Mouse (Mus musculus) heart, postnatal 25 days (tissue): Measurements from ENCODE around the gene Rspo4. TPM values are rescaled to one million over a fixed set of nuclear protein-coding genes. Genes with fewer than 3 reads are reported as not detected.

ENCODE experiments used
- DNase-seq: peaks from one replicate; pipeline ENCODE4 v3.0.0; 2022; ENCODE audit warnings: low spot score
- intact Hi-C: fragments of 180-260 bp; cut with DNase I; formaldehyde crosslinking; loops from one replicate; pipeline ENCODE4 v1.15.1; 2025
- total RNA-seq, 2 experiments: library from RNA; stranded (reverse); gene quantifications; 2 replicates each; pipeline ENCODE4 v1.2.3; 2021

Rspo4 gene
- total RNA-seq: not detected

GRCm38 (mm10) chr2:151842648-151843226 is at the start of gene Rspo4:
Rspo4 (plus strand) TSS chr2:151842927.
- intact Hi-C loops: no loop called here
- DNase-seq: no peak

- intact Hi-C loops: no loop called here
- DNase-seq: no peak
Measured at GRCm38 (mm10) chr2:151815586-151815985, 27.1 kb upstream of the Rspo4 start.

- intact Hi-C loops: no loop called here
- DNase-seq: no peak
Measured at GRCm38 (mm10) chr2:151862257-151862810, 19.6 kb downstream of the Rspo4 start.

GRCm38 (mm10) chr2:151864941-151865340 is 22.2 kb downstream of the Rspo4 start:
- intact Hi-C loops: no loop called here
- DNase-seq: no peak

- intact Hi-C loops: loop anchor here (1.0 kb wide), 1 partner anchor 118 kb away; no protein-coding TSS in a partner anchor
- no peak for DNase-seq
Measured at GRCm38 (mm10) chr2:151866487-151866886, 23.8 kb downstream of the Rspo4 start.

GRCm38 (mm10) chr2:151868196-151868595 is 25.5 kb downstream of the Rspo4 start:
- intact Hi-C loops: no loop called here
- no peak for DNase-seq

GRCm38 (mm10) chr2:151874551-151874950 is 31.8 kb downstream of the Rspo4 start:
- no peak for DNase-seq

GRCm38 (mm10) chr2:151876012-151876485 is 33.3 kb downstream of the Rspo4 start:
- intact Hi-C loops: loop anchor here (1.0 to 5.0 kb wide), 2 partner anchors 51 to 119 kb away; no protein-coding TSS in a partner anchor
- DNase-seq: no peak

More at GRCm38 (mm10) chr2:151874551-151874950, 31.8 kb downstream of the Rspo4 start:
- intact Hi-C loops: no loop called here

GRCm38 (mm10) chr2:151878645-151879044 is 35.9 kb downstream of the Rspo4 start:
- no peak for DNase-seq
- intact Hi-C loops: loop anchor here (5.0 kb wide), 1 partner anchor 49 kb away; no protein-coding TSS in a partner anchor

- no peak for DNase-seq
- intact Hi-C loops: loop anchor here (5.0 kb wide), 1 partner anchor 48 kb away; no protein-coding TSS in a partner anchor
Measured at GRCm38 (mm10) chr2:151879760-151880159, 37.0 kb downstream of the Rspo4 start.

GRCm38 (mm10) chr2:151891031-151891430 is 48.3 kb downstream of the Rspo4 start:
- intact Hi-C loops: no loop called here

GRCm38 (mm10) chr2:151893122-151893774 is 50.5 kb downstream of the Rspo4 start:
- intact Hi-C loops: no loop called here
- no peak for DNase-seq

More at GRCm38 (mm10) chr2:151891031-151891430, 48.3 kb downstream of the Rspo4 start:
- DNase-seq: no peak

GRCm38 (mm10) chr2:151894209-151894980 is 51.7 kb downstream of the Rspo4 start:
- no peak for DNase-seq
- intact Hi-C loops: no loop called here

GRCm38 (mm10) chr2:151895911-151896310 is 53.2 kb downstream of the Rspo4 start:
- intact Hi-C loops: no loop called here

GRCm38 (mm10) chr2:151898106-151898505 is 55.4 kb downstream of the Rspo4 start:
- DNase-seq: no peak

More at GRCm38 (mm10) chr2:151895911-151896310, 53.2 kb downstream of the Rspo4 start:
- no peak for DNase-seq

GRCm38 (mm10) chr2:151900845-151901244 is 58.1 kb downstream of the Rspo4 start:
- DNase-seq: no peak
- intact Hi-C loops: no loop called here

More at GRCm38 (mm10) chr2:151898106-151898505, 55.4 kb downstream of the Rspo4 start:
- intact Hi-C loops: no loop called here

- DNase-seq: no peak
- intact Hi-C loops: no loop called here
Measured at GRCm38 (mm10) chr2:151903267-151903666, 60.5 kb downstream of the Rspo4 start.

- intact Hi-C loops: no loop called here
- no peak for DNase-seq
Measured at GRCm38 (mm10) chr2:151903933-151904332, 61.2 kb downstream of the Rspo4 start.

GRCm38 (mm10) chr2:151904636-151905035 is 61.9 kb downstream of the Rspo4 start:
- intact Hi-C loops: no loop called here
- DNase-seq: no peak

GRCm38 (mm10) chr2:151907020-151907419 is 64.3 kb downstream of the Rspo4 start:
- DNase-seq: no peak
- intact Hi-C loops: no loop called here
